Mouse (Mus musculus) megakaryocyte, embryonic 14.5 days (primary cell): ENCODE results near the gene Khdc4.

Source experiments
- FLI1 ChIP-seq: IDR thresholded peaks from 2 replicates; pipeline ENCODE4 v1.6.1; 2012; ENCODE audit warnings: low read length, inconsistent platforms, mixed read lengths
- GATA1 ChIP-seq: IDR thresholded peaks from 3 replicates; pipeline ENCODE4 v1.6.1; 2012; ENCODE audit warnings: mixed read lengths, low read length, inconsistent platforms, borderline replicate concordance

GRCm38 (mm10) chr3:88655619-88656018 is 30.0 kb upstream of the Khdc4 start:
- TF ChIP-seq GATA1 (no peak), FLI1 (no peak)
